Mouse (Mus musculus): ENCODE data around the gene Slc38a3.

GRCm38 (mm10) chr9:107618778-107619545, 50.4 kb downstream of the Slc38a3 start:
- TF ChIP-seq CTCF (IDR thresholded peaks at IDR 0.05; ENCODE audit: low read depth) (peak; percentile 9; the same call in 1 of the 2 replicates), EP300 (IDR thresholded peaks at IDR 0.05; ENCODE audit: low read depth) (peak; percentile 100)

Measured in heart, postnatal 0 days (tissue).